Mouse (Mus musculus) layer of hippocampus, adult 9-11 months (tissue): Measurements from ENCODE around the gene Gm5799.
"Not testable (repeated sequence)": the region's sequence is repeated elsewhere in the genome, so short reads cannot be mapped to it uniquely, and the experiment has no call there.

Source experiments
- DNase-seq: peaks from one replicate; pipeline ENCODE4 v3.0.0; 2022

Gm5799 gene

DNA sequence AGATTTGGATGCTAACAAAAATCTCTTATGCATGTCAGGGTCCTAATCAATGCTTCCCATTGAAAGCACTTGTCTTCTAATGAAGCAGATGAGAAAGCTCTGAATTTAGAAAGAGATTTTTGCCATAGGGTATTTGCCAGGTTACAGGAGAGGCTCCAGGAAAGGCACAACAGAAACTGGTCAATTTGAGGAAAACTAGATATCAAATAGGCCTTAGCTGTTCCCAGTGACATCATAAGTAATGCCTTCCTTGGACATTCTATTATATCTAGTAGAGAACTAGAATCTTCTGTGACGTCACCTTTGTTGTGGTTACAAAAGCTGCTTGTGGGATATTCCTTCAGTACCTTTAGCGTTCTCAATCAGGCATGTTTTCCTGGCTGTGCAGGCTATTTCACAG is at the start of gene Gm5799:
Gene Gm5799 (plus strand): TSS at position 301 of the 400 bp plus-strand sequence.
- DNase-seq, result not testable (repeated sequence)

DNA sequence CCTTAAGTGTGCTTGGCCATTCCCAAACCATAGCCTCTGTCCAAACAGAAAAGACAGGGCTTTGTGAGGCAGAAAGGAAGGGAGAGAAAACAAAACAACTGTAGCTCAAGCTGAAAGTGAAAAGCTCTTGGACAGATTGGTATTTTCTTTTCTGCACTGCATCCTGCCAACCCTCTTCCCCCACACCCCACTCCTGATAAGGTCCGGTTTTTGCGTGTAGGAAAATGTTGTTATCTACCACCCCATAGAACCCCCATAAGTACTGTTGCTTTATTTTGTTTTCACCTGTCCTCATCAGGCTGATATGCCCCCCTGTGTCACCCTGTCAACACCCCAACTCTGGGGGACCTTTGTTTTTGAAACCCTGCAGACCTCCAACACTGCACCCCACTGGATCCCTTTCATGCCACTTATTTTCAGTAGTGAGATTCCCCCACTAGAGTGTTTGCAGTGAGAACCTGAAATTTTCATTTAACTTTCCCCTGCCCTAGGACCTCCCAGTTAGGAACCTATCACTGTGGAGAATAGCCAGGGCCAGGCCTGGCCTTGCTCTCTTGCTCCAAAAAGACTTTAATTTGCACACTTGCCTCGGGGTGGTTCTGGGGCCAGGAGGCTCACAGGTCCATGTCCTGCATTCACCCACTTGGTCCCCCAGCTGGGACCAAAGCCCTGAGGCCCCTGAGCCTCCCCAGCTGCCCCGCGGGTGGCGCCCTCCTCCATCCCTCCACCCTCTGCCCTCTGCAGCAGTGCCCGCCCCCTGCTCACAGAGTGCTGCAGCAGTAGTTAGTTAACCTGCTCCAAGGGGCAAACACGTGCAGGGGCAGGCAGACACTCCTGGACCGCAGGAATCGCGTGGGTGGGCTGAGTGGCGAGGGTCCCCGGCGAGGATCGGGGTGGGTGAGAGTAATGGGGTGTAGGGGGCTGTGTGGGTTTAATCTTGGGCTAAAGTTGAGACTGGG is 12.0 kb upstream of the Gm5799 start:
- not testable (repeated sequence) for DNase-seq

DNA sequence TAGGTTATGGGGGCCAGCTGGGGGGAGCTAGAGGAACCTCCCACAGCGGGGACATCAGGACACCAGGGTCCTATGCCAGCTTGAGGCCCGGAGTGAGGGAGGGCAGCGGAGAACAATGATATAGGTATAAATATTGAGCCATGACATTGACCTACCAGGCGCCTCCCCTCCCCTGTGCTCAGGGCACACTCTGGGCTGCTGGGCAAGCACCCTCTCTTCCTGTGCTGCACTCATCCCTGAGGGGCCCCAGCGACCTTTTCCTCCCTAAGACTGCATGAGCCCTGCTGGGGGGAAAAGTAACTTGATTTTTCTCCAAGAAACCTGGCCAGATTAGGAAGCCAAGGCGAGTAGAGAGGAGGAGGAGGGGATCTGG is 11.4 kb upstream of the Gm5799 start:
- not testable (repeated sequence) for DNase-seq

- not testable (repeated sequence) for DNase-seq
Observed at GRCm38 (mm10) chr14:43532387-43532786, 11.0 kb upstream of the Gm5799 start.

- not testable (repeated sequence) for DNase-seq
Observed at GRCm38 (mm10) chr14:43538144-43538543, 5.2 kb upstream of the Gm5799 start.

- not testable (repeated sequence) for DNase-seq
Observed at GRCm38 (mm10) chr14:43546281-43546680, 2.9 kb downstream of the Gm5799 start.

- not testable (repeated sequence) for DNase-seq
Observed at GRCm38 (mm10) chr14:43552271-43552670, 8.9 kb downstream of the Gm5799 start.

- not testable (repeated sequence) for DNase-seq
Observed at GRCm38 (mm10) chr14:43577969-43578368, 34.6 kb downstream of the Gm5799 start.

GRCm38 (mm10) chr14:43579046-43579445 is 35.7 kb downstream of the Gm5799 start, which contains the start of gene Gm17654:
TSS of gene Gm17654 (minus strand) at chr14:43579146.
- DNase-seq, result not testable (repeated sequence)
